Mouse (Mus musculus): ENCODE results near the gene Arhgef16. TPM values are rescaled to one million over a fixed set of nuclear protein-coding genes. Genes with fewer than 3 reads are reported as not detected.

Arhgef16 gene
- 32.2 and 34.2 TPM in 2 replicates for polyA plus RNA-seq (2015; fragmentation: Nextera tagmentation; extraction: Ambion mirVana)

- Histone ChIP-seq H3K4me2 (no peak within 1 kb of the TSS; the same call in 1 of the 2 replicates), H3K4me1 (peaks cover 43% of the 10 kb centered on the region), H3K27ac (no peak within 1 kb of the TSS), H3K27me3 (peaks cover 41% of the 10 kb centered on the region), H3K9ac (no peak within 1 kb of the TSS), H3K4me3 (replicated peaks) (no peak within 1 kb of the TSS; the same call in 1 of the 2 replicates), H3K36me3 (no peaks in the 10 kb centered on the region), H3K9me3 (replicated peaks) (no peaks in the 10 kb centered on the region)
- 0 out of 2 replicates have a peak, but pooled peaks have one; percentile 19 for ATAC-seq (replicated peaks; ENCODE audit: low FRiP score)
- WGBS, result 27% methylated on average over 7 of the region's 7 CpGs
Measured at GRCm38 (mm10) chr4:154301466-154301881, at the start of gene Arhgef16. Gene Arhgef16 (minus strand): TSS chr4:154301676.

GRCm38 (mm10) chr4:154348197-154348786, 46.8 kb upstream of the Arhgef16 start:
- no peaks in the 10 kb centered on the region for H3K36me3 ChIP-seq
- no peak overlapping the region for H3K4me2 ChIP-seq
- 13% methylated on average over 11 of the region's 11 CpGs for WGBS
- peak; percentile 47 for ATAC-seq (replicated peaks; ENCODE audit: low FRiP score)
- H3K4me3 ChIP-seq (replicated peaks), result no peak overlapping the region
- no peaks in the 10 kb centered on the region for H3K9me3 ChIP-seq (replicated peaks)
- peaks cover 80% of the 10 kb centered on the region for H3K27me3 ChIP-seq
- H3K9ac ChIP-seq, result no peak overlapping the region
- H3K27ac ChIP-seq, result peak overlapping the region; percentile 54; the same call in 1 of the 2 replicates
- peaks cover 36% of the 10 kb centered on the region for H3K4me1 ChIP-seq

GRCm38 (mm10) chr4:154346731-154347522, 45.5 kb upstream of the Arhgef16 start:
- Histone ChIP-seq H3K9ac (no peak overlapping the region), H3K27me3 (peaks cover 80% of the 10 kb centered on the region), H3K9me3 (replicated peaks) (no peaks in the 10 kb centered on the region), H3K36me3 (peaks cover 8% of the 10 kb centered on the region; the same call in 1 of the 2 replicates), H3K4me2 (peak overlapping the region; percentile 28; the same call in 1 of the 2 replicates), H3K27ac (peak overlapping the region; percentile 54), H3K4me3 (replicated peaks) (no peak overlapping the region), H3K4me1 (peaks cover 36% of the 10 kb centered on the region)
- 8% methylated on average over 19 of the region's 19 CpGs for WGBS
- peak; percentile 79 for ATAC-seq (replicated peaks; ENCODE audit: low FRiP score)

GRCm38 (mm10) chr4:154336650-154337049, 35.2 kb upstream of the Arhgef16 start:
- 16% methylated on average over 10 of the region's 10 CpGs for WGBS
- peaks cover 100% of the 10 kb centered on the region for H3K27me3 ChIP-seq
- ATAC-seq (replicated peaks; ENCODE audit: low FRiP score), result peak; percentile 74

GRCm38 (mm10) chr4:154335761-154336160, 34.3 kb upstream of the Arhgef16 start, which contains the start of gene B230104I21Rik:
Gene B230104I21Rik (plus strand): TSS chr4:154336127.
- Histone ChIP-seq H3K4me3 (replicated peaks) (peak within 1 kb of the TSS; percentile 19), H3K9me3 (replicated peaks) (no peaks in the 10 kb centered on the region), H3K4me2 (peak within 1 kb of the TSS; percentile 48), H3K27me3 (peaks cover 100% of the 10 kb centered on the region), H3K27ac (peak within 1 kb of the TSS; percentile 74), H3K36me3 (no peaks in the 10 kb centered on the region), H3K9ac (no peak within 1 kb of the TSS; the same call in 1 of the 2 replicates), H3K4me1 (peaks cover 64% of the 10 kb centered on the region)
- WGBS, result 43% methylated on average over 12 of the region's 12 CpGs
- no peak for ATAC-seq (replicated peaks; ENCODE audit: low FRiP score)

More at GRCm38 (mm10) chr4:154336650-154337049, 35.2 kb upstream of the Arhgef16 start:
- Histone ChIP-seq H3K9ac (no peak overlapping the region; the same call in 1 of the 2 replicates), H3K4me2 (no peak overlapping the region), H3K4me3 (replicated peaks) (no peak overlapping the region), H3K9me3 (replicated peaks) (no peaks in the 10 kb centered on the region), H3K27ac (peak overlapping the region; percentile 74), H3K36me3 (no peaks in the 10 kb centered on the region), H3K4me1 (peaks cover 56% of the 10 kb centered on the region)

GRCm38 (mm10) chr4:154334699-154335402, 33.4 kb upstream of the Arhgef16 start:
- no peak for ATAC-seq (replicated peaks; ENCODE audit: low FRiP score)
- H3K27me3 ChIP-seq, result peaks cover 100% of the 10 kb centered on the region
- no peaks in the 10 kb centered on the region for H3K9me3 ChIP-seq (replicated peaks)

GRCm38 (mm10) chr4:154333300-154333699, 31.8 kb upstream of the Arhgef16 start:
- H3K4me3 ChIP-seq (replicated peaks), result no peak overlapping the region

More at GRCm38 (mm10) chr4:154334699-154335402, 33.4 kb upstream of the Arhgef16 start:
- H3K4me1 ChIP-seq, result peaks cover 71% of the 10 kb centered on the region
- 50% methylated on average over 48 of the region's 48 CpGs for WGBS
- H3K4me3 ChIP-seq (replicated peaks), result peak overlapping the region; percentile 19
- H3K9ac ChIP-seq, result no peak overlapping the region
- H3K4me2 ChIP-seq, result peak overlapping the region; percentile 48
- no peak overlapping the region for H3K27ac ChIP-seq
- no peaks in the 10 kb centered on the region for H3K36me3 ChIP-seq

GRCm38 (mm10) chr4:154331271-154331670, 29.8 kb upstream of the Arhgef16 start:
- H3K27me3 ChIP-seq, result peaks cover 98% of the 10 kb centered on the region

More at GRCm38 (mm10) chr4:154333300-154333699, 31.8 kb upstream of the Arhgef16 start:
- Histone ChIP-seq H3K4me1 (peaks cover 85% of the 10 kb centered on the region), H3K4me2 (0 out of 2 replicates have a peak overlapping the region, but pooled peaks have one; percentile 27), H3K36me3 (no peaks in the 10 kb centered on the region), H3K9me3 (replicated peaks) (no peaks in the 10 kb centered on the region), H3K27ac (no peak overlapping the region; the same call in 1 of the 2 replicates), H3K27me3 (peaks cover 99% of the 10 kb centered on the region), H3K9ac (no peak overlapping the region)
- 25% methylated on average over 8 of the region's 8 CpGs for WGBS
- ATAC-seq (replicated peaks; ENCODE audit: low FRiP score), result no peak

GRCm38 (mm10) chr4:154330001-154330400, 28.5 kb upstream of the Arhgef16 start:
- H3K4me3 ChIP-seq (replicated peaks), result no peak overlapping the region
- no peaks in the 10 kb centered on the region for H3K9me3 ChIP-seq (replicated peaks)
- no peaks in the 10 kb centered on the region for H3K36me3 ChIP-seq
- ATAC-seq (replicated peaks; ENCODE audit: low FRiP score), result no peak
- peaks cover 59% of the 10 kb centered on the region for H3K4me1 ChIP-seq
- 80% methylated on average over 7 of the region's 7 CpGs for WGBS
- no peak overlapping the region for H3K4me2 ChIP-seq
- no peak overlapping the region for H3K9ac ChIP-seq
- H3K27ac ChIP-seq, result no peak overlapping the region; the same call in 1 of the 2 replicates
- peaks cover 98% of the 10 kb centered on the region for H3K27me3 ChIP-seq

More at GRCm38 (mm10) chr4:154331271-154331670, 29.8 kb upstream of the Arhgef16 start:
- Histone ChIP-seq H3K27ac (no peak overlapping the region), H3K36me3 (no peaks in the 10 kb centered on the region), H3K9ac (peak overlapping the region; percentile 14; the same call in 1 of the 2 replicates), H3K9me3 (replicated peaks) (no peaks in the 10 kb centered on the region), H3K4me2 (0 out of 2 replicates have a peak overlapping the region, but pooled peaks have one; percentile 4), H3K4me1 (peaks cover 72% of the 10 kb centered on the region), H3K4me3 (replicated peaks) (no peak overlapping the region)
- 14% methylated on average over 12 of the region's 12 CpGs for WGBS
- ATAC-seq (replicated peaks; ENCODE audit: low FRiP score), result no peak

- Histone ChIP-seq H3K36me3 (no peaks in the 10 kb centered on the region), H3K9me3 (replicated peaks) (no peaks in the 10 kb centered on the region), H3K4me1 (peaks cover 50% of the 10 kb centered on the region), H3K9ac (no peak overlapping the region), H3K4me2 (0 out of 2 replicates have a peak overlapping the region, but pooled peaks have one; percentile 21), H3K27ac (no peak overlapping the region), H3K27me3 (peaks cover 88% of the 10 kb centered on the region), H3K4me3 (replicated peaks) (no peak overlapping the region)
- ATAC-seq (replicated peaks; ENCODE audit: low FRiP score), result peak; percentile 63; the same call in 1 of the 2 replicates
- WGBS, result 3% methylated on average over 6 of the region's 6 CpGs
Measured at GRCm38 (mm10) chr4:154328836-154329235, 27.4 kb upstream of the Arhgef16 start.

GRCm38 (mm10) chr4:154328431-154328830, 27.0 kb upstream of the Arhgef16 start:
- 0 out of 2 replicates have a peak overlapping the region, but pooled peaks have one; percentile 21 for H3K4me2 ChIP-seq
- no peak overlapping the region for H3K4me3 ChIP-seq (replicated peaks)
- peaks cover 46% of the 10 kb centered on the region for H3K4me1 ChIP-seq
- 4% methylated on average over 15 of the region's 20 CpGs for WGBS
- no peak overlapping the region for H3K9ac ChIP-seq
- H3K36me3 ChIP-seq, result no peaks in the 10 kb centered on the region
- no peak for ATAC-seq (replicated peaks; ENCODE audit: low FRiP score)
- H3K27me3 ChIP-seq, result peaks cover 84% of the 10 kb centered on the region
- H3K9me3 ChIP-seq (replicated peaks), result no peaks in the 10 kb centered on the region
- no peak overlapping the region for H3K27ac ChIP-seq

Measured in kidney, embryonic 15.5 days (tissue).